Mouse (Mus musculus): Measurements from ENCODE around the gene Uba52.

- TF ChIP-seq GATA1 (IDR thresholded peaks at IDR 0.05; ENCODE audit: borderline replicate concordance, low read length) (no peak), CTCF (IDR thresholded peaks at IDR 0.05; ENCODE audit: low read depth, low read length) (no peak)
These were observed 17.0 kb upstream of the Uba52 start, which contains the start of the genes Fkbp8 and Kxd1 for GRCm38 (mm10) chr8:70527512-70528181.
